In the genomic region with DNA sequence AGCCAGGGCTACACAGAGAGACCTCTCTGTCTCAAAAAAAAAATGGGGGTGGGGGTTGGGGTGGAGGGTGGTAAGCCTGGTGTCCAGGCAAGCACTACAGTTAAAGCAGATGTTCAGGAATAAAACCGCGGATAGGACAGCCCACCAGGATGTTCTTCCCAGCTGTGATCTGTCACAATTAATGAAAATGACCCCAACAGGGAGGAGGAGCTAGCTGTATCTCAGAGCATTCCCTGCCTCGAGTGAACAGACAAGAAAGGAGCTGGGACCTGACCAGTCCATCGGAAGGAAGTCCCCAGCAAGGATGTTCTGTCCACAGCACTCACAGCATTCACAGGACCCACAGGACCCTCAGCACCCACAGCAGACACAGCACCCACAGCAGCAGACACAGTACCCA, we compare ENCODE assay signal across 27 mouse cellular contexts.
DNase-seq lines count a peak whose midpoint lies in the region; ATAC-seq and TF ChIP-seq lines count a peak whose summit lies in the region.
"Had no signal": no experiment of that assay in that cellular context is flagged by ENCODE, and none has a peak within 500 bp of the region (broad histone marks: within the 10 kb centered on the region; RNA-seq: fewer than 3 reads in every experiment).

No protein-coding gene starts in this region.

- TF ChIP-seq CTCF in lung, postnatal 0 days (IDR thresholded peaks at IDR 0.05) = no peak

- no peak overlapping the region for H3K9ac ChIP-seq in kidney, embryonic 16.5 days (replicated peaks; ENCODE audit: low read length)
- H3K9ac ChIP-seq in lung, postnatal 0 days (replicated peaks; ENCODE audit: low read depth) = no peak overlapping the region
- H3K9ac ChIP-seq: embryonic facial prominence, embryonic 13.5 days; forebrain, embryonic 12.5 days; forebrain, embryonic 15.5 days; heart, embryonic 12.5 days; heart, embryonic 15.5 days; hindbrain, embryonic 13.5 days had no signal

- H3K4me3 ChIP-seq in kidney, embryonic 16.5 days (ENCODE audit: low read length) = no peak overlapping the region
- H3K4me3 ChIP-seq in lung, postnatal 0 days (ENCODE audit: low read depth, low read length) = no peak overlapping the region
- H3K4me3 ChIP-seq: embryonic facial prominence, embryonic 10.5 days; embryonic facial prominence, embryonic 13.5 days; erythroblast, embryonic 14.5 days; forebrain, embryonic 12.5 days; forebrain, embryonic 15.5 days; heart, embryonic 12.5 days; heart, embryonic 15.5 days; hindbrain, embryonic 10.5 days; hindbrain, embryonic 13.5 days had no signal

- no peaks in the 10 kb centered on the region for H3K36me3 ChIP-seq in kidney, embryonic 16.5 days (ENCODE audit: insufficient read depth, low read length)
- no peaks in the 10 kb centered on the region for H3K36me3 ChIP-seq in lung, postnatal 0 days (ENCODE audit: insufficient read depth, low read length)
- H3K36me3 ChIP-seq: embryonic facial prominence, embryonic 10.5 days; embryonic facial prominence, embryonic 13.5 days; forebrain, embryonic 12.5 days; forebrain, embryonic 15.5 days; heart, embryonic 12.5 days; heart, embryonic 15.5 days; hindbrain, embryonic 10.5 days; hindbrain, embryonic 13.5 days had no signal

- H3K9me3 ChIP-seq in kidney, embryonic 16.5 days (ENCODE audit: low read length) = no peaks in the 10 kb centered on the region
- no peaks in the 10 kb centered on the region for H3K9me3 ChIP-seq in lung, postnatal 0 days (ENCODE audit: low read length)
- H3K9me3 ChIP-seq: embryonic facial prominence, embryonic 10.5 days; embryonic facial prominence, embryonic 13.5 days; forebrain, embryonic 12.5 days; forebrain, embryonic 15.5 days; heart, embryonic 12.5 days; heart, embryonic 15.5 days; hindbrain, embryonic 10.5 days; hindbrain, embryonic 13.5 days had no signal

- H3K4me2 ChIP-seq in kidney, embryonic 16.5 days (replicated peaks; ENCODE audit: low read depth, low read length) = no peak overlapping the region
- no peak overlapping the region for H3K4me2 ChIP-seq in lung, postnatal 0 days (replicated peaks; ENCODE audit: low read depth, low read length)
- H3K4me2 ChIP-seq: embryonic facial prominence, embryonic 13.5 days; forebrain, embryonic 12.5 days; forebrain, embryonic 15.5 days; heart, embryonic 12.5 days; heart, embryonic 15.5 days; hindbrain, embryonic 13.5 days had no signal

- H3K27me3 ChIP-seq in kidney, embryonic 16.5 days (ENCODE audit: insufficient read depth, low read length) = no peaks in the 10 kb centered on the region
- H3K27me3 ChIP-seq in lung, postnatal 0 days (replicated peaks; ENCODE audit: insufficient read depth, low read length) = no peaks in the 10 kb centered on the region
- H3K27me3 ChIP-seq: embryonic facial prominence, embryonic 13.5 days; forebrain, embryonic 12.5 days; forebrain, embryonic 15.5 days; heart, embryonic 12.5 days; heart, embryonic 15.5 days; hindbrain, embryonic 13.5 days had no signal

- WGBS in kidney, embryonic 16.5 days = 25% methylated on average over 4 of the region's 4 CpGs
- 40% methylated on average over 4 of the region's 4 CpGs for WGBS in lung, postnatal 0 days

- 0 out of 2 replicates have a peak, but pooled peaks have one; percentile 19 for ATAC-seq in kidney, embryonic 16.5 days (ENCODE audit: low FRiP score, low TSS enrichment)
- no peak for ATAC-seq in lung, postnatal 0 days
- ATAC-seq: CD4-positive, CD25-positive, alpha-beta regulatory T cell, adult 4 months; forebrain, embryonic 15.5 days had no signal

- DNase-seq in kidney, adult 18-20 months = no peak
- DNase-seq in kidney, postnatal 14 days = peak; percentile 45
- DNase-seq in kidney, postnatal 25 days = no peak
- DNase-seq in lung, postnatal 0 days (ENCODE audit: low spot score) = peak; percentile 26
- no peak for DNase-seq in lung, adult 18-20 months
- DNase-seq: adrenal gland, adult 2 months; adrenal gland, postnatal 25 days; cerebellum, adult 11-12 months; cerebellum, adult 8-10 months; cerebellum, postnatal 10 days; cerebellum, postnatal 36 days; embryo, embryonic 11 days; gastrocnemius, postnatal 25 days; heart, adult 18-20 months; heart, postnatal 10 days; heart, postnatal 36 days had no signal

- TF ChIP-seq EP300 in lung, postnatal 0 days (IDR thresholded peaks at IDR 0.05) = no peak

- H3K27ac ChIP-seq in kidney, embryonic 16.5 days (ENCODE audit: low read length) = no peak overlapping the region
- H3K27ac ChIP-seq in lung, postnatal 0 days (ENCODE audit: low read length) = no peak overlapping the region
- H3K27ac ChIP-seq: embryonic facial prominence, embryonic 10.5 days; embryonic facial prominence, embryonic 13.5 days; forebrain, embryonic 12.5 days; forebrain, embryonic 15.5 days; heart, embryonic 15.5 days; hindbrain, embryonic 10.5 days; hindbrain, embryonic 13.5 days had no signal

- H3K4me1 ChIP-seq in kidney, embryonic 16.5 days (ENCODE audit: insufficient read depth, low read length) = peaks cover 10% of the 10 kb centered on the region; the same call in 1 of the 2 replicates
- H3K4me1 ChIP-seq in lung, postnatal 0 days (ENCODE audit: insufficient read depth, low read depth, low read length) = peaks cover 8% of the 10 kb centered on the region; the same call in 1 of the 2 replicates
- H3K4me1 ChIP-seq: embryonic facial prominence, embryonic 13.5 days; forebrain, embryonic 12.5 days; forebrain, embryonic 15.5 days; hindbrain, embryonic 13.5 days had no signal

Comparison
In these comparisons a context has a peak if more than half of its experiments do, and no peak if none do; other contexts are left out.
1. DNase-seq: peak in kidney, postnatal 14 days (single experiment) and lung, postnatal 0 days (single experiment); none in kidney, adult 18-20 months (single experiment), kidney, postnatal 25 days (0 of 2) and lung, adult 18-20 months (0 of 2).